Mouse (Mus musculus) C2C12 (cell line): Measurements from ENCODE around the gene Kcnd2.

Experiments
- CTCF ChIP-seq: IDR thresholded peaks from one replicate; pipeline ENCODE4 v1.5.1; 2011; ENCODE audit not compliant: control insufficient read depth, insufficient read depth, insufficient read length
- MAX ChIP-seq: IDR thresholded peaks from one replicate; pipeline ENCODE4 v1.6.1; 2011; ENCODE audit warnings: mild to moderate bottlenecking, control low read depth
- MYOD1 ChIP-seq: IDR thresholded peaks from one replicate; pipeline ENCODE4 v1.6.1; 2011; ENCODE audit warnings: low read depth; ENCODE audit not compliant: control insufficient read depth, insufficient read length
- USF1 ChIP-seq: IDR thresholded peaks from one replicate; pipeline ENCODE4 v1.6.1; 2011; ENCODE audit warnings: low read depth, mild to moderate bottlenecking, control low read depth, moderate library complexity

DNA sequence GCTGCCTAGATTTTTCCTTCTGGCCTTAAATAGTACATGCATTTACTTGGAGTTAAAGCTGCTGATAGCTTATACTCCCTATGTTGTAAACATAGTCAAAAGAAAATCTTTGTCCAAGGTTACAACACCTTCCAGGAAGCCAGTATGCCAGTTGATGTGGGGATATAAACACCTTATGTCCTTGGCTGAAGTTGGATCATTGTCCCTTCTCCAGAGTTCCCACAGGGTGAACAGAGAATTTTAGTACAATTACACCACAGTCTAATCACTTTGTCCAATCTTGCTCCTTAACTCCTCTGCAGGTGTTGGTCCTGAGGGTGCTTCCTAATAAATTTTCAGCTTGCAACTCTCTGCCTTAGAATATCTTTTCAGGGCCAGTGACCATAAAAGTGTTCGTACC is 48.7 kb upstream of the Kcnd2 start:
- TF ChIP-seq MAX, result no peak
- TF ChIP-seq CTCF, result no peak
- no peak for TF ChIP-seq MYOD1
- no peak for TF ChIP-seq USF1
